Mouse (Mus musculus) brown adipose tissue, adult 24 weeks (tissue): ENCODE results near the gene Pank4. TPM values are rescaled to one million over a fixed set of nuclear protein-coding genes. Genes with fewer than 3 reads are reported as not detected.
A peak's percentile ranks its signal among the peaks of the same experiment; 100 is the strongest.

Experiments
- H3K27ac ChIP-seq: fragments of 200-500 bp; replicated peaks from 2 replicates; pipeline ENCODE4 v1.5.1; 2012; ENCODE audit warnings: low read depth, mild to moderate bottlenecking, low read length
- H3K4me1 ChIP-seq: fragments of 200-500 bp; 2 replicates; pipeline ENCODE4 v1.6.1; 2012; ENCODE audit warnings: low read length, mixed read lengths; ENCODE audit not compliant: control insufficient read depth, insufficient read depth, insufficient read length
- H3K4me3 ChIP-seq: fragments of 200-500 bp; 2 replicates; pipeline ENCODE4 v1.5.1; 2012; ENCODE audit warnings: low read depth, mild to moderate bottlenecking, low read length, moderate library complexity; ENCODE audit not compliant: insufficient read depth
- polyA plus RNA-seq: library from polyadenylated mRNA; stranded (reverse); fragments of >200 nt; gene quantifications from 2 replicates; pipeline ENCODE4 v1.2.4, GENCODE M21; 2012; ENCODE audit not compliant: missing spikeins, insufficient read depth, insufficient read length

Gene Pank4
- polyA plus RNA-seq, 1 experiment, result 11.0 TPM

DNA sequence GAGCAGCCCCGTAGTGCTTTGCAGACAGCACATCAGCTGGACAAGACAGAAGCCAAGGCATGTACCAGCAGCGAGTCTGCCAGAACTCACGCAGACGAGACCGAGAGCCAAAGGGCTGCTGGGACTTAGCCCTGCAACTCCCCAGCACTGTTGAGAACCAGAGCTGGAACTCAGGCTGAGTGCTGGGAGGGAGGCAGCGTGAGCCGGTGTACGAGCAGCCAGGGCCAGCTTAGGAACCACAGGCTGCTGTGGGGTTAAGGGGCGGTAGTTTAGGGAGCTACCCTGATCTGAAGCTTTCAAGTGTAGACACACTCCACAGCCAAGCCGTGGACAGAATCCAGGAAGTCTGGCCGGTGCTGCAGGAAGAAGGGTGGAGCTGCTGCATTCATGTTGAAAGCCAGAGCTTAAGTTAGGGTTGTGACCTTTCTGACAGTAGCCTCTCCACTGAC lies 10.3 kb downstream of the Pank4 start:
- H3K27ac ChIP-seq, result peak overlapping the region; percentile 31

DNA sequence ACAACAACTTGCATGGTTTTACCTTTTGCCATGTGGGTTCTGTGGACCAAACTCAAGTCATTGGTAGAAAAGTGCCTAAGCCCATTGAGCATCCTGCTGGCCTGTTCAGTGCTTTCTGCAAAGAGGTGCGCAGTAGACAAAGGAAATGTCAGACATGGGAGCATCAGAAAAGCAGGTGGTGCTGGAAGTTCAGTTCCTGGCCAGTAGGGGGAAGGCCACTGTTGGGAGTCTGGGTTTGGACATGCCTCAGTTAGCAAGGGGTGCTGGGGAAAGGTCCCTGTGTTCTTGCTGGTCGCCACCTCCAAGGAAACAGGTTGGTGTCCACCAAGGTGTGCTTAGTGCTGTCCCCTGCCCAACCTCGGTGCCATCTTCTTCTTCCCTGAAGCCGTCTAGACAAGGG lies 16.2 kb downstream of the Pank4 start:
- H3K4me1 ChIP-seq, result no peaks in the 10 kb centered on the region
- H3K27ac ChIP-seq, result no peak overlapping the region
- no peak overlapping the region for H3K4me3 ChIP-seq

More for the DNA sequence above, 10.3 kb downstream of the Pank4 start:
- H3K4me3 ChIP-seq, result no peak overlapping the region
- H3K4me1 ChIP-seq, result peaks cover 3% of the 10 kb centered on the region

DNA sequence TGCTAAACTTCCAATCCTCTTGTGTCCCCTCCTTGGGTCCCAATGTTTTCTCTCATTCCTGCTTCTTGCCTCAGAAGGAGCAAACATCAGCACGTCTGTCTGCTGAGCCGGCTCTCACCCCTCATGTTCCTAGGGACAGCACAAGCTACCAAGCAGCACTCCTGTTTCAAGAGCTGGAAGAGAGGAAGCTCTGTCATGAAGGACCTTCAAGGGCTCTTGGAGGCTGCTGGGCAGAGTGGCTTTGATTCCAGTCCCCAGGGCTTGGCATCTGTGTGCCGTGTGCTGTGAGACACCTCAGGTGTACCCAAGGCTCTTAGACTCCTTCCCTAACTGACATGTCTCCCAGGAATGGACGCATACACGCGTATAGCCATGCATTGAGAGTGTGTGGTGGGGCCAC lies 17.2 kb downstream of the Pank4 start:
- H3K27ac ChIP-seq, result no peak overlapping the region
- H3K4me1 ChIP-seq, result no peaks in the 10 kb centered on the region
- no peak overlapping the region for H3K4me3 ChIP-seq

DNA sequence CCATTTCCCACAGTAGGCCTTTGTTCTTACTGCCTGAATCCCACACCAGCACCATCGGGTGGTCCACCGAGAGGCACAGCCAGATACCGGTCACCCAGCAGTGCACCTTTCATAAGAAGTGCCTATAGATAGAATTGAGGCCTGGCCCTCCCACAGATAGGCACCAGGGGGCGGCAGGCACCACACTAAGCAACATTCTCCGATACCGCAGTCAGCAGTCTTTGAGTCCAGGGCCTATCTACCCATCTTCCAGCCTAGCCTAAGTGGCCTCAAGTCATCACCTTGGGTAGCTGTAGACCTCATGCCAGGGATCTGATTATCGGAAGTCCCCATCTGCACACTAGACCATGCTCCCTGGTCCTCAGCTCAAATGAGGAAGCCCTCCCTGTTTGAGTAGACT lies 17.6 kb downstream of the Pank4 start:
- Histone ChIP-seq H3K4me1 (no peaks in the 10 kb centered on the region), H3K4me3 (no peak overlapping the region), H3K27ac (no peak overlapping the region)

DNA sequence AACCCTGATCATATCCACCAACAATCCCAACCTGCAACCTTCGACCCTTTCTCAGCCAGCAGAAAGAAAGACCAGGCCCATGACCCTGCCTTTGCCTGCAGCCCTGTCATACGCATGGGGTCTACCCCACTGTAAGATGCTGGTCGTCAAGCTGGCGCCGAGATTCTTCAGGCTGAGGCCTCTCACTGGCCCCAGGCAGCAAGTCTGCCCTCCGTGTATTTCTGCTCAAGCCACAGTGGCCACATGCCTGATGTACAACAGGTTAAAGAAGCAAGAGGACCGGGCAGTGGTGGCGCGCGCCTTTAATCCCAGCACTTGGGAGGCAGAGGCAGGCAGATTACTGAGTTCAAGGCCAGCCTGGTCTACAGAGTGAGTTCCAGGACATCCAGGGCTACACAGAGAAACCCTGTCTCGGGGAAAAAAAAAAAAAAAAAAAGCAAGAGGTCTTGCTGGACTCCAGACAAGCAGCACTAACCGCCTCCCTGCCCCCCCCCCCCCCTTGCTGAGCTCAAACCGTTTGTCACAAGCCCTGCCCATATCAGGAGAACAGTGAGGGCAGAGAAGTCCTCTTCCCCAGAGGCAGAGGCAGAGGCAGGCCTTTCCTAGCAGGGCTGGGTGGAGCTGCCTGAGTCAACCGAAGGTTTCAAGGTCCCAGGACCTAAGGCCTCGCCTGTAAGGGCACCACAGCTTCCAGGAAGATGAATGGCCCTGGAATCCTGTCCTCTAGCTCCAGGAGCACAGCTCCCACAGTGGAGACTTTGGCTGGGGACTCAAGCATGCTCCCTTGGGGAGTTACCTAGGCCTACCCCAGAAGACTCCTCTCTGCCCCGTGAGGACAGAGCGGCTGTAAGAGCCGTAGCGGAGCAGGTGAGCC lies 18.6 kb downstream of the Pank4 start:
- Histone ChIP-seq H3K27ac (no peak overlapping the region), H3K4me1 (no peaks in the 10 kb centered on the region), H3K4me3 (no peak overlapping the region)

DNA sequence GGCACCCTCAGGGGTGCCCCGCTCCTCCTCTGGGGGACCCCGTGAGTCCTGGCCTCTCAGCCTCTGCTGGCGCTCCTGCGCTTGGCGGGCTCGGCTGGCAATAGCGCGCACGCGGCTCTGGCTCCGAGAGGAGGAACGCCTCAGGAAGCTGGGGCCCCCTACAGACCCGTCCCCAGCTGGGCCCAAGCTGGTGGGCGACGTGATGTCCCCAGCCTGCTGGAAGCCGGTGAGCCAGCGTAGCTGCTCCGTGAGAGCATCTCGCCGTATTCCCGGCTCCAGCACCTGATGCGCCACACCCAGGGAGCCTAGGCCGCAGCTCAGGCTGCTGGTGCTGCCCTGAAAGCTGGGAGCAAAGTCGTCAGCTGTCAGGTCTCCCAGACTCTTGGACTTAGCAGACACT lies 19.8 kb downstream of the Pank4 start:
- Histone ChIP-seq H3K27ac (no peak overlapping the region), H3K4me1 (no peaks in the 10 kb centered on the region), H3K4me3 (no peak overlapping the region)

DNA sequence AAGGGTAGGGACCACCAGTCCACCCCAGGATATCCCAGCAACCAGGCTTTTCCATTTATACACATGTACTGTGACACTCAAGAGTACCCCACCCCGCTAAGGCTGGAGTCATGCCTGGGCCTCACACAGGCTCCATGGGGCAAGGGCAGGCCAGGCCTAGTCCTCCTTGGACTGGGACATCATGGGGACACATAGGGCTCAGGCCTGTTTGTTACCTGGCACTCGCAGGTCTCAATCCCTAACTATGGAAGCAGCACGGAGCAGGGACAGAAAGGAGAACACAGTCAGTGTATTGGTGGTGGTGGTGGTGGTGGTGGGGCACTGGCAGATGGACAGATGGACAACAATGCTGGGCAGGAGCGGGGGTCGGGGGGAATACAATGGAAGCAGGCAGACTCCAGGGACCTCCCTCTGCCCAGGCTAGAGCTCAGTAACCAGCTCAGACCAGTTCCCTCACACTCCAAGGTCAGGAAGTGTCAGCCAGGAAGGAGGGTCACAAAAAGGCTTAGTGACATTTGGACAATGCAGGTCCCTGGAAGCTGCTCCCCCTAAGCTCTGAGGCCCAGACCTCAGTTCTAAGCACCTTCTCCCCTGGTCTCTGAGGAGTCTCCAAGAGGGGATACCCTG lies 21.3 kb downstream of the Pank4 start:
- Histone ChIP-seq H3K4me1 (no peaks in the 10 kb centered on the region), H3K27ac (no peak overlapping the region), H3K4me3 (no peak overlapping the region)

DNA sequence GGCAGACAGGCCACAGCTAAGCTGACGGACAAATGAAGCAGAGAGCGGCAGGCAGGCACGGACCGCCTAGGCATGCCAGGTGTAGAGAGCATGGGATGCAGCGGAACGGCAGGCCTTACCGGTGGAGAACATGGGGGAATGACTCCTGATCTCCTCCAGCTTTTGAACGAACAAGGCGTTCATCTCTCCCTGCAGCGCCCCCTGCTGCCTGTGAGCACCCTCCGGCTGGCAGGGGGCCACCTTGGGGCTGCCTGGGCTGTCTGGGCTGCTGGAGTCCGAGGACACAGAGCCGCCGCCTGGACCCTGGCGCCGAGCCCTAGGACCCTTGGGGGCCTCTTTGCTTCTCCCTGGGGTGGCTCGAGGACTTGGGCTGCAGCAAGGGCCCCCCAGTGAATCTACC lies 22.2 kb downstream of the Pank4 start:
- no peaks in the 10 kb centered on the region for H3K4me1 ChIP-seq

DNA sequence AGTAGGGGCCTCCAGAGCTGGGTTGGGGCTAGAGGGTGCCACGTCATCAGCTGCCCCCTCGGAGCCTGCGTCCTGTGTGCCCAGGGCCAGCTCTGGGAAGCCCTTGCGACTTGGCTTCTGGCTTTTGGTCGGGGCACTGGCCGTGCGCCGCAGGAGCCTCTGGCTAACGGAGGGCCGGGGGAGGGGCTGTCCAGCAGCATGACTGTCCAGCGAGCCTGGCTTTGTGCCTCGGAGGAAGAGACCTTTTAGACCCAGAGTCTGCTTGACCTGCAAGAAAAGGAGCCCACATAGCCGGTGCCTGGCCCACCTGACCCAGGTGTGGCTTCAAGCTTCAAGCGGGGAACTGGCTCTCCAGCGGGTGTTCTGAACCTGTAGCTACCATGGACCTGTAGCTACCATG lies 22.8 kb downstream of the Pank4 start:
- no peak overlapping the region for H3K27ac ChIP-seq
- no peaks in the 10 kb centered on the region for H3K4me1 ChIP-seq
- no peak overlapping the region for H3K4me3 ChIP-seq

More for the DNA sequence above, 22.2 kb downstream of the Pank4 start:
- H3K4me3 ChIP-seq, result no peak overlapping the region
- no peak overlapping the region for H3K27ac ChIP-seq

DNA sequence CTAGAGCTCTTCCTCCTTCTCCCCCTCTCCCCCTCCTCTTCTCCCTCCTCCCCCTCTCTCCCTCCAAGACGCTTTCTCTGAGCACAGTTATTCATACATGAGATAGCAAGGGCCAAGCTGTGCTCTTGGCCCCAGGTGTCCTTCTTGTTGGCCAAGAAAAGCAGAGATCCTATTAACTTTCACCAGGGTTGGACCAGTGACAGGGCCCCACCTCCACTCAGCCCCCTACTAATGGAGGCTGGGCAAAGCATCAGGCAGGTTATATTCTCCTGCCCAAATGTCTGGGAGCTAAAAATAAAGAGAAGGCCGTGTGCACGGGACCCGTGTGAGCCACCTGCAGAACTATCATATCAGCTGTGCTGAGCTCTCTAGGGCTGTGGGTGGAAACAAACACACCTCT lies 31.0 kb downstream of the Pank4 start:
- Histone ChIP-seq H3K4me3 (no peak overlapping the region), H3K4me1 (0 out of 2 replicates have a peak, but pooled peaks cover 2% of the 10 kb centered on the region), H3K27ac (no peak overlapping the region)

DNA sequence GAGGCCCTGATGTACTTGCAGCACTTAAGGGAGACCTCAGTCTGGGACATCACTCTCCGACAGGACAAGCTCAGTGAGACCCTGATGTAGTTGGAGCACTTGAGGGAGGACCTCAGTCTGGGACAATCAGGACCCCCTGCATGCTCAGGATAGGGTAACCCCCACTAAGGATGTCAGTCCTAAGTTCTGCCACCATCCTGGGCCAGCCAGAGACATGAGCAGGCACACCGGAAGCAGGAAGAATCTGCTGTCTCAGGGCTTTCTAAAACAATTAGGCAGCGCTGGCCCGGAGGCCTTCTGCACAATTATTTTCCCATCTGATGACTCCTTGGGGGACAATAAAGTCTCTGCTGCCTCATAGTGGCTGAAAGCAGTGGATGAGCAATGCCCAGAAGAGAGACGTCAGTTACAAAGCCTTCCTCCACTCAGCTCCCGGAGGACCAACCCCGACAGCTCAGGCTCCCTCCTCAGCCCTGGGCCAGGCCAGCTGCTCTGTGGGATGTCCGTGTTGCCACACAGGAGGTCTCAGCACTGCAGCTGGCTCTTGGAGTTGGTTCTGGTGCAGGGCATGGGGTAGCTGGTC lies 32.7 kb downstream of the Pank4 start:
- no peak overlapping the region for H3K27ac ChIP-seq
- H3K4me3 ChIP-seq, result no peak overlapping the region
- 0 out of 2 replicates have a peak, but pooled peaks cover 2% of the 10 kb centered on the region for H3K4me1 ChIP-seq

DNA sequence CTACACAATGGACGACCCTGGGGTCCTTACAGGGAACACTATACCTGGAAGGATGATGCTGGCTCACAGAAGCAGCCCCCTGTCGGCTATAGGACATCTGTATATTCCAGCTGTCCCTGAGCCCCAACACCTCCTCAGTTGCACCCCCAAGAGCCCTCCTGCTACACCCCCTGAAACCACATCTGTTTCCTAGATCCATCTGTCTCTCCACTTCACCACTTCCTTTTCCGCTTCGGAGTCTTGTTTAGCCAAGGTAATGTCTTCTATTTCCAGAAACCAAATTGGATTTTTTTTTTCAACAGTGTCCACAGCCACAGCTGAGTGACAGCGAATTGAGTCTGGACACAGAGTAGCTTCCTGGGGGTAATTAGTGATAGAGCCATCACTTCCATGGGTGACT lies 35.5 kb downstream of the Pank4 start:
- H3K27ac ChIP-seq, result no peak overlapping the region
- no peak overlapping the region for H3K4me3 ChIP-seq
- 0 out of 2 replicates have a peak, but pooled peaks cover 2% of the 10 kb centered on the region for H3K4me1 ChIP-seq

DNA sequence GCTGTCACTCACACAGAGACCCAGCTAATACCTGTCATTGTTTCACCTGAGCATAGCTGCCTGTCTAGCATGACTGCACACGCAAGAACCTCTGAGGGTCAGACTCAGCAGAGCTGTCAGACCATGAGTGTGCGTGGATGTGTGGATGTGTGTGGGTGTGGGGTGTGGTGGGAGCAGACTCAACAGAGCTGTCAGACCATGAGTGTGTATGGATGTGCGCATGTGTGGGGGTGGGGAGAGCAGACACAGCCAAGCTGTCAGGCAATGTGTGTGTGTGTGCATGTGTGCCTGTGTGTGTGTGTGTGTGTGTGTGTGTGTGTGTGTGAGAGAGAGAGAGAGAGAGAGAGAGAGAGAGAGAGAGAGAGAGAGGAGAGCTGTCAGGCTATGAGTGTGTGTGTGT lies 41.4 kb downstream of the Pank4 start:
- no peak overlapping the region for H3K4me3 ChIP-seq
- H3K4me1 ChIP-seq, result no peaks in the 10 kb centered on the region
- no peak overlapping the region for H3K27ac ChIP-seq

DNA sequence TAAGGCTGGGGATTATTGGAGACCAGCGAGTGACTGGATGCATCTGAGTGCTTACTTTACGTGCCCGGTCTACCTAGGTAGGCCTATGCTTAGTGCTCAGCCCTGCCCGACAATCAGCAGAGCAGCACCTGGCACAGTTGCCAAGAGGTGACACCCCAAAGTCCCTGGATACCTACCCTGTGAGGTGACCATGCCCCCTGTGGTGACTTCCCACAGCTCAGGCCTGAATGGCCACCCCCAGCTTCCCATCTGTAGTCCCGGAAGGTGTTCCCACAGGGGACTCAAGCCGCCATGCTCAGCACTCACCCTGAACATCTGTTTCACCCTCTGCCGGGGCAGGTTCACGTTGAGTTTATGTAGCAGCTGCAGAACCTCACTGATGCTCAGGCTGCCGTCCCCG lies 42.4 kb downstream of the Pank4 start:
- no peaks in the 10 kb centered on the region for H3K4me1 ChIP-seq
- no peak overlapping the region for H3K27ac ChIP-seq
- H3K4me3 ChIP-seq, result no peak overlapping the region

DNA sequence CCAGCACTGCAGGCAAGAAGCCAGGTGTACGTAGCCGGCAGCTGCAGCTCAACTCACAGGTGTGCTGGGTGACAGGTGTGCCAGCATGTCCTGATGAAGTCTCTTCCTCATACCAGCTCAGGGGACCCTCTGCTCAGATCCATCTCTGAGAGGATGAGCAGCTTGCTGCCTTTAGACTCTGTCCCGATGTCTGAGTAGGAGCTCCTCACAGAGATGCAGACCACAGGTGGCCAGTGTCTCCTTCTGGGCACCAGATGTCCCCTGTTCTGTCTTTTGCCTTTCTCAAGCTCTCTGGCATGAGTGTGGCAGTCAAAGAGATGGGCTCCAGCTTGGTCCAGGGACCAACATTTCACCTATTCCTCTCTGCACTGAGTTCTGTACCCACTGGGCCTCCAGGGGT lies 43.7 kb downstream of the Pank4 start:
- Histone ChIP-seq H3K4me3 (no peak overlapping the region), H3K27ac (no peak overlapping the region), H3K4me1 (no peaks in the 10 kb centered on the region)
